Mouse (Mus musculus) neutrophil, adult 5-6 weeks (primary cell): ENCODE data around the gene Rps15a. TPM values are rescaled to one million over a fixed set of nuclear protein-coding genes. Genes with fewer than 3 reads are reported as not detected.
A peak's percentile ranks its signal among the peaks of the same experiment; 100 is the strongest.

Experiments
- ATAC-seq: fragments of 151-379, 151-347 bp; 2 replicates; pipeline ENCODE4 v1.8.0; 2017; ENCODE audit warnings: mild to moderate bottlenecking, moderate TSS enrichment; ENCODE audit not compliant: insufficient number of reproducible peaks, poor library complexity, low FRiP score, severe bottlenecking; ENCODE audit errors: extremely low read depth
- total RNA-seq: library from RNA; stranded (forward); fragments of 200-1000 nt; gene quantifications from 2 replicates; pipeline ENCODE4 v1.2.3, GENCODE M21; 2017

Rps15a gene
- total RNA-seq, 1 experiment from 2014 or later, result 872 TPM

- no peak for ATAC-seq
Measured at GRCm38 (mm10) chr7:118117539-118118210, 1.7 kb upstream of the Rps15a start.

- no peak for ATAC-seq
Measured at GRCm38 (mm10) chr7:118116787-118117538, 975 bp upstream of the Rps15a start.

DNA sequence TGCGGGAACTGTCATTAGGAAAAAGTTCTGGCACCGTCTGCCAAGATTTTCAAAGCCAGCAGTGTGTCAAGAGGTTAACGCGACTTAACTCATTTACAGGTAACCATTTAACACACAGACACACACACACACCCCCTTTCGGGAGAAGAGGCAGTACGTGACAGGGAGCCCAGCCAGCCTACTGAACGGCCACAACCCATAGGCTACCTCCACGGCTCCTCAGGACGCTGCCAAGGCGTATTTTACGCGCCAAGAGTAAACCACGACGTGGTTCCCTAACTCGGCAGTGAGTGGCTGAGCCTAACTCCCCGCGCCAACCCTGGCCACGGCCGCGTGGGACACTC lies 483 bp downstream of the Rps15a start:
- no peak for ATAC-seq

GRCm38 (mm10) chr7:118113541-118114297 lies 2.3 kb downstream of the Rps15a start:
- ATAC-seq, result no peak

GRCm38 (mm10) chr7:118111128-118111527 lies 4.9 kb downstream of the Rps15a start:
- ATAC-seq, result no peak

DNA sequence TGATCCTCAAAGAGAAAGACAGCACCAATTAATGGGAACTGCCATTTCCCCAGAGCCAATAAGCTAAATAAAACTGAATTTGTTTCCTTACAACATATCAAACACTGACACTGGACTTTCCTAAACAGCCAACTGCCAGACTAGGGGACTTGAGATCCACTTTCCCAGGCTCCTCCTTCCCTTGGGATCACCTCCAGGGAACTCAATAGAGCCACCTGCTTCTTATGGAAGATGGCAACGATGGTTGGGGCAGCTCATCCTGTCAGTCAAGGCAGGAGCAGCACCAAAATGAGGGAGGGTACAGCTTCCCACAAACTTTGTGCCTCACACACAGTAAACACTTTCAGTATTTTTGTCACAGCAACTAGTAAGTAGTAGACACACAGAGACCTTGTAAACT lies 8.3 kb downstream of the Rps15a start:
- no peak for ATAC-seq

DNA sequence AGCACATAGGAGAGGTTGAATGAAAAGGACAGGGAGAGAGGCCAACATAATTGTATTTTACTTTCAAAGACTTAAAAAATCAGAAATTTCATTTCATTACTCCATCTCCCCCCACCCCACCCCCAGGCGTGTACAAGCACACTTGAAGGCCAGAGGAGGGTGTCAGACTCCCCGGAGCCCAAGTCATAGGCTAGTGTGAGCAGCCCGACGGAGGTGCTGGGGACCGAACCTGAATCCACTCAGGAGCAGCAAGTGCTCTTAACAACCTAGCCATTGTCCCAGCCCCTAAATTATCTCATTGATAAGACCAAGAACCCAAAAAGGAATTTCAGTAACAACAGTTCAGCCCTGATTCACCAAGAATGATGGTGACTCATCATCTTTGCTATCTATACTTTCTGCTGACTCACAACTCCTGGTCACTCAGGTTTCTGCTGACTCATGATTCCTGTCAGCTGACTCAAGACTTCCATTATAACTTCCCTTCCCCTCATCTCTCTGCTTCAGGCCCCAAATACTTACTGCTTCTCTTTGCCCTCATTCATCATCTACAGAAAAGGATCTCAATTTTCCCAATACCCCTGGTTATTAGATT lies 11.4 kb downstream of the Rps15a start:
- ATAC-seq, result no peak

DNA sequence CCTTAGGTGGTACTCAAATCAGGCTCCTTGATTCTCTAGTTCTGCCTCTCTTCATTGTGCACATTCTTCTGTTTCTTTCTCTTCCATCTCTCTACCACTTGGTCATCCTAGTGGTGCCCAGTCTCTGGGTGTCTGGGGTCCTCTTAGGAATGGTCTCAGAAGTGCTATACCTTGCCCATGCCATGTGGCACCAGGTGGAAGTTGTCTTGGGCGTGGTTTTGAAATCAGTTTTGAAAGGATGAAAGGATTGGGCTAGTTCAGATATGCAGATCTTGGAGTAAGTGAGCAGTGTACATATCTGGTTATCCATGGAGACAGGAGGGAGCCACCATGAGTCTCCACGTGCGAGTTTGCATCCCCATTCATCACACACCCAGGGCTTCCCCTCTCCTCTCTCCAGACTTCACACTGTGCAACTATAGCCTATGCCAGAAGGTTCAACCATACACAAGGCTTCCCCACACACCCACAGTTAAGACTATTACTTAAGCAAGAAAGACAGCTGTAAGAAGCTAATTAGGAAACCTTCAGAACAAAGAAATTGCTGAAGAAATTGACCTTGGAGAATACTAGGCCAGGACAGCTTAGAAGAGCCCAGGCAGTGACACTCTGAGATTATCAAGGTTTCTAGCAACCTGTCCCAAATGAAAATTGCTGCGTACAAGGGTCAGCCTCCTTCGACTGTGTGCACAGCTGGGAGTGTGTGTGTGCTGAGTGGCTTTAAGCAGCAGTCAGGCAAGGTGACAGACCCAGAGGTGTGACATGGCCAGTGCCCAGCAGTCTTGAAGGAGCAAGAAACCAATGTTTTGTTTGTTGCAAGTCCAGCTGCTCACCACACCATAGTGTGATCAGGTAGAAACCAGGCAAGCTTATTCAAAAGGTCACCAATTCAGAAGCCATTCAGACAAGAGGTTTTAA lies 12.3 kb downstream of the Rps15a start:
- ATAC-seq, result no peak

- ATAC-seq, result no peak
Measured at GRCm38 (mm10) chr7:118102678-118103461, 13.1 kb downstream of the Rps15a start.

- peak; percentile 53 for ATAC-seq
Measured at GRCm38 (mm10) chr7:118102231-118102630, 13.8 kb downstream of the Rps15a start.

- ATAC-seq, result no peak
Measured at GRCm38 (mm10) chr7:118097615-118098014, 18.4 kb downstream of the Rps15a start.

DNA sequence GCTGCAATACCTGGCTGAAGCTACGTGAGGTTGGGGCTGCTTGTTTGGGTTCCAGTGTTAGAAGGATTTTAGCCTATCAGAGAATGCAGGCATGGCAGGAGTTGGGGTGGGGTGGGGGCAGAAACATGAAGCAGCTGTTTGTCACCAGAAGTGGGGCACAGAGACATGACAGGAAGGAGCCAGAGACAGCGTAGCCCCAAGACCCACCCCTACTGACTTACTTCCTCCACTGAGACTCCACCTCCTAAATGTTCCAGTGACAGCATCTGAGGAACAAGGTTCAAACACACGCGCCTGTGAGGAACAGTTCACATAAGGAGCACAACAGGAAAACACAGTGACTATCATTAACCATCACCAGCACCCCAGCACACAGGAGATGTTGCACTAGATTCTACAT lies 36.0 kb downstream of the Rps15a start:
- no peak for ATAC-seq

- no peak for ATAC-seq
Measured at GRCm38 (mm10) chr7:118079097-118079496, 36.9 kb downstream of the Rps15a start.

- ATAC-seq, result no peak
Measured at GRCm38 (mm10) chr7:118067261-118067660, 48.7 kb downstream of the Rps15a start.

DNA sequence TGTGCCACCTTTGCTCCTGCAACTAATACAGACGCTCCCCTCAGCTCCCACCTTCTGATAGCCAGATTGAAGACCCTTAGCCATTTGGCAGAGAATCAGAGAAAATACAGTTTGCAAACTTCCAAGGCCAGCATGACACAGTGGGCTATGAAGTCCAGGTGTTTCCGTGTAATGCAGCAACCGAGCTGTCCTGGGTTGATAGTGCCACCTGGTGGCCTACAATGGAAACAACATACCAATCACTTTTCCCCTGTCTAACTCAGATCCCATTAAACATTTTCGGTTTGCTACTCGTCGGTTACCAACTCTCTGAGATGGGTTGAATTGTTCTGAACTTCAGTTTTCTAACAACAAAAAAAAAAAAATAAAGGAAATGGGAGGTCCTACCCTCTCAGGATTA lies 59.7 kb downstream of the Rps15a start:
- no peak for ATAC-seq
